Mouse (Mus musculus) testis, adult 2 months (tissue): ENCODE measurements around the gene Phactr2.

ENCODE experiments used
- CTCF ChIP-seq: fragments of 200-500 bp; IDR thresholded peaks from 2 replicates; pipeline ENCODE4 v1.5.1; 2012; ENCODE audit warnings: low read depth, mild to moderate bottlenecking, inconsistent platforms, low read length, moderate library complexity; ENCODE audit not compliant: control insufficient read depth, insufficient read depth, insufficient replicate concordance
- POLR2A ChIP-seq: fragments of 200-500 bp; IDR thresholded peaks from 2 replicates; pipeline ENCODE4 v1.6.1; 2012; ENCODE audit warnings: low read depth, mild to moderate bottlenecking, inconsistent platforms, low read length, moderate library complexity; ENCODE audit not compliant: control insufficient read depth

DNA sequence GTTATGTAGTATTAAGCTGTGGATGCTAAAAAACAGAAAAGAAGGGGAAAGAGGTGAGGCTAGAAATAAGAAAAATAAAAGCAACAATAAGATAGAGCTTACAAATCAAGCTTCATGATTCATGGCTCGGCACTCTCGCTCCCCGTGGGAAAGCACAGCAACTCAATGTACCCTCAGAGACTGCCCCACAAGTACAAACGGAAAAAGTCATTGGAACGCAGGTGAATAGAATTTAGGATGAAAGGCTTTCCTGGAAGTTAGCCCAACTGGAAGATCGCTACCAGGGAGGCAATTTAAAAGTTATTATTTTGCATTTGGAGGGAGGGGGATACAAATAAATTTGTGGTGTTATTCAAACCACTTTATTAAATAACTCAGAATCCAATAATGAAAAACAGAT is 138.9 kb downstream of the Phactr2 start:
- TF ChIP-seq POLR2A (no peak), CTCF (no peak)
